ENCODE assay signal across 13 mouse cellular contexts in genomic region chr14:99301472-99301871, GRCm38 (mm10). TPM values are rescaled to one million over a fixed set of nuclear protein-coding genes. Genes with fewer than 3 reads are reported as not detected.
A peak's percentile ranks its signal among the peaks of the same experiment; 100 is the strongest.
DNase-seq lines count a peak whose midpoint lies in the region; TF ChIP-seq lines count a peak whose summit lies in the region.
"Had no signal": no experiment of that assay in that cellular context is flagged by ENCODE, and none has a peak within 500 bp of the region (broad histone marks: within the 10 kb centered on the region; RNA-seq: fewer than 3 reads in every experiment).

No protein-coding gene starts in this region.

- no peak; the same call in 1 of the 2 replicates for TF ChIP-seq CTCF in left cerebral cortex, adult 2 months (IDR thresholded peaks at IDR 0.05)

- no peak for DNase-seq in left cerebral cortex, adult 2 months (ENCODE audit: extremely low spot score in 1 of 2, low spot score in 2 of 2)
- DNase-seq in left cerebral cortex, adult 9 months (ENCODE audit: low spot score in 2 of 2) = no peak
- DNase-seq in 416B (ENCODE audit: low read depth) = peak; percentile 13
- DNase-seq in ZHBTc4 (ENCODE audit: low read depth, low spot score) = peak; percentile 97
- DNase-seq in lung, postnatal 10 days = peak; percentile 36
- no peak for DNase-seq in ovary, adult 18-20 months (ENCODE audit: low spot score)
- DNase-seq in cerebellum, adult 18-20 months = no peak
- no peak for DNase-seq in layer of hippocampus, adult 8-10 months (ENCODE audit: low spot score in 2 of 2)
- DNase-seq: embryo, embryonic 11 days; gastrocnemius, postnatal 36 days had no signal

- intact Hi-C loops in left cerebral cortex, adult 2 months (cut with DNase I) = loop anchor here (2.0 kb wide), 1 partner anchor 447 kb away; no protein-coding TSS in a partner anchor

- no peak overlapping the region for H3K27ac ChIP-seq in left cerebral cortex, adult 2 months
- H3K27ac ChIP-seq: forebrain, embryonic 12.5 days; heart, embryonic 15.5 days; layer of hippocampus, adult 2 months had no signal

- peak overlapping the region; percentile 1; the same call in 1 of the 2 replicates for H3K4me3 ChIP-seq in left cerebral cortex, adult 2 months
- H3K4me3 ChIP-seq: forebrain, embryonic 12.5 days; heart, embryonic 15.5 days; layer of hippocampus, adult 2 months had no signal

RNA-seq across cellular contexts. Expression of gene Klf5, which starts 3.0 kb away (rescaled TPM):
- 10 to 100 TPM; 16.4 to 16.5 TPM for total RNA-seq in left cerebral cortex, adult 2 months (2021)
- total RNA-seq in layer of hippocampus, adult 8-10 months (2022) = 10 to 100 TPM; 10.1 to 12.2 (median 11.3) TPM

Comparison
In these comparisons a context has a peak if more than half of its experiments do, and no peak if none do; other contexts are left out.
1. DNase-seq: peak in 416B (single experiment), ZHBTc4 (single experiment) and lung, postnatal 10 days (single experiment); none in left cerebral cortex, adult 2 months (0 of 2), left cerebral cortex, adult 9 months (0 of 2), ovary, adult 18-20 months (single experiment), cerebellum, adult 18-20 months (0 of 2) and layer of hippocampus, adult 8-10 months (0 of 2).